In genomic region chr5:65765635-65765911, GRCm38 (mm10) we compare ENCODE assay signal across 8 mouse cellular contexts. TPM values are rescaled to one million over a fixed set of nuclear protein-coding genes. Genes with fewer than 3 reads are reported as not detected.
DNase-seq lines count a peak whose midpoint lies in the region; ATAC-seq and TF ChIP-seq lines count a peak whose summit lies in the region.

No protein-coding gene starts in this region.

- no peak for DNase-seq in gastrocnemius, adult 2 months
- DNase-seq in gastrocnemius, postnatal 14 days: no peak
- DNase-seq in liver, embryonic 13.5 days: no peak
- no peak for DNase-seq in adipocyte (ENCODE audit: low spot score)
- DNase-seq in adrenal gland, postnatal 14 days: no peak
- DNase-seq in frontal cortex, postnatal 25 days (ENCODE audit: low spot score in 2 of 2): no peak

- H3ac ChIP-seq in C2C12 (ENCODE audit: control insufficient read depth, insufficient read length, low read depth): no peak overlapping the region

- H3K27ac ChIP-seq in gastrocnemius, adult 2 months: peak overlapping the region; percentile 100
- peak overlapping the region; percentile 99 for H3K27ac ChIP-seq in forebrain, embryonic 15.5 days (replicated peaks)
- H3K27ac ChIP-seq in liver, embryonic 13.5 days: peak overlapping the region; percentile 99; the same call in 1 of the 2 replicates

- H3K36me3 ChIP-seq in C2C12 (ENCODE audit: control insufficient read depth, insufficient read depth): no peaks in the 10 kb centered on the region
- H3K36me3 ChIP-seq in forebrain, embryonic 15.5 days: no peaks in the 10 kb centered on the region
- no peaks in the 10 kb centered on the region for H3K36me3 ChIP-seq in liver, embryonic 13.5 days

- H3K4me3 ChIP-seq in gastrocnemius, adult 2 months: peak overlapping the region; percentile 99
- H3K4me3 ChIP-seq in C2C12 (ENCODE audit: insufficient read depth, poor library complexity, severe bottlenecking): peak overlapping the region; percentile 59
- peak overlapping the region; percentile 79 for H3K4me3 ChIP-seq in forebrain, embryonic 15.5 days
- peak overlapping the region; percentile 94 for H3K4me3 ChIP-seq in liver, embryonic 13.5 days (replicated peaks)

- peak overlapping the region; percentile 99 for H3K9ac ChIP-seq in forebrain, embryonic 15.5 days (replicated peaks)
- H3K9ac ChIP-seq in liver, embryonic 13.5 days: peak overlapping the region; percentile 99

- H3K9me3 ChIP-seq in forebrain, embryonic 15.5 days: no peaks in the 10 kb centered on the region
- H3K9me3 ChIP-seq in liver, embryonic 13.5 days (replicated peaks): no peaks in the 10 kb centered on the region

- intact Hi-C loops in gastrocnemius, adult 2 months (cut with DNase I): loop anchor here (2.0 to 5.0 kb wide), 2 partner anchors 43 to 171 kb away; no protein-coding TSS in a partner anchor
- intact Hi-C loops in gastrocnemius, postnatal 14 days (cut with DNase I; ENCODE audit: low total_unique reads): no loop called here

- H3K79me2 ChIP-seq in C2C12 (ENCODE audit: control insufficient read depth, insufficient read depth): peaks cover 8% of the 10 kb centered on the region

- peaks cover 11% of the 10 kb centered on the region for H3K4me1 ChIP-seq in forebrain, embryonic 15.5 days
- peaks cover 26% of the 10 kb centered on the region for H3K4me1 ChIP-seq in liver, embryonic 13.5 days (replicated peaks)

- no peaks in the 10 kb centered on the region for H3K27me3 ChIP-seq in C2C12 (ENCODE audit: control insufficient read depth, insufficient read depth, insufficient read length)
- no peaks in the 10 kb centered on the region for H3K27me3 ChIP-seq in forebrain, embryonic 15.5 days
- no peaks in the 10 kb centered on the region for H3K27me3 ChIP-seq in liver, embryonic 13.5 days

- WGBS in forebrain, embryonic 15.5 days: 52% methylated on average over 5 of the region's 5 CpGs
- 65% methylated on average over 5 of the region's 5 CpGs for WGBS in liver, embryonic 13.5 days (ENCODE audit: insufficient replicate concordance)

- no peak for ATAC-seq in forebrain, embryonic 15.5 days (replicated peaks)
- no peak for ATAC-seq in liver, embryonic 13.5 days (ENCODE audit: low read depth)

- H3K79me3 ChIP-seq in C2C12 (ENCODE audit: low read depth): peaks cover 2% of the 10 kb centered on the region

- peak overlapping the region; percentile 67 for H3K4me2 ChIP-seq in forebrain, embryonic 15.5 days (replicated peaks)
- peak overlapping the region; percentile 97 for H3K4me2 ChIP-seq in liver, embryonic 13.5 days

- no peak for TF ChIP-seq CTCF in gastrocnemius, adult 2 months (IDR thresholded peaks at IDR 0.05)
- TF ChIP-seq CTCF in C2C12 (IDR thresholded peaks at IDR 0.05; ENCODE audit: control insufficient read depth, insufficient read depth, insufficient read length): no peak

TF ChIP-seq in C2C12, 6 proteins besides CTCF, POLR2A, EP300 and RAD21:
- TF ChIP-seq MAX (IDR thresholded peaks at IDR 0.05) (no peak), MYOG (IDR thresholded peaks at IDR 0.05; ENCODE audit: control insufficient read depth, extremely low read depth, insufficient read length) (no peak), FOSL1 (IDR thresholded peaks at IDR 0.05; ENCODE audit: insufficient read depth, low read length, poor library complexity, severe bottlenecking) (no peak), CEBPB (IDR thresholded peaks at IDR 0.05; ENCODE audit: low read depth) (no peak), USF1 (IDR thresholded peaks at IDR 0.05; ENCODE audit: low read depth) (no peak), MYOD1 (IDR thresholded peaks at IDR 0.05; ENCODE audit: control insufficient read depth, insufficient read length, low read depth) (no peak)

RNA-seq across cellular contexts. Expression of gene N4bp2, which starts 2.3 kb away (rescaled TPM):
- 1 to 10 TPM; 5.0 to 7.8 TPM for total RNA-seq in gastrocnemius, adult 2 months (2021)
- total RNA-seq in gastrocnemius, postnatal 14 days (2021): 10 to 100 TPM; 14.4 to 16.3 TPM
- 2.0 TPM for polyA plus RNA-seq in C2C12 (2012; fragmentation: generic; extraction: Trizol)
- polyA plus RNA-seq in forebrain, embryonic 15.5 days (2015; fragmentation: Nextera tagmentation; extraction: Ambion mirVana): 20.2 and 20.7 TPM in 2 replicates
- 9.6 and 11.5 TPM in 2 replicates for polyA plus RNA-seq in liver, embryonic 13.5 days (2015; fragmentation: Nextera tagmentation; extraction: Ambion mirVana)
- total RNA-seq in adrenal gland, postnatal 14 days (2021): 26.2 and 27.2 TPM in 2 replicates
